Mouse (Mus musculus) mouse trophoblast stem cell (cell line): ENCODE measurements around the gene Gpr174.
"Not testable (repeated sequence)": the region's sequence is repeated elsewhere in the genome, so short reads cannot be mapped to it uniquely, and the experiment has no call there.

Experiments used
- in situ Hi-C, 2 experiments: fragments of 300-500 bp; cut with MseI, MboI; formaldehyde crosslinking; loops; 2 replicates in 1 of 2; 3 replicates in 1 of 2; pipeline ENCODE4 v1.15.1; 2025

Gene Gpr174

GRCm38 (mm10) chrX:107255486-107256227 lies at the start of gene Gpr174:
Gpr174 (plus strand) TSS chrX:107255878.
- in situ Hi-C loops: no loop called here

- in situ Hi-C loops: no loop called here
Observed at GRCm38 (mm10) chrX:107217577-107218090, 38.0 kb upstream of the Gpr174 start.

- in situ Hi-C loops: no loop called here
Observed at GRCm38 (mm10) chrX:107224846-107225245, 30.8 kb upstream of the Gpr174 start.

GRCm38 (mm10) chrX:107231214-107231613 lies 24.5 kb upstream of the Gpr174 start:
- in situ Hi-C loops: no loop called here

- in situ Hi-C loops: no loop called here
Observed at GRCm38 (mm10) chrX:107234655-107235054, 21.0 kb upstream of the Gpr174 start.

- in situ Hi-C loops: no loop called here
Observed at GRCm38 (mm10) chrX:107236461-107236860, 19.2 kb upstream of the Gpr174 start.

GRCm38 (mm10) chrX:107250390-107250789 lies 5.3 kb upstream of the Gpr174 start:
- in situ Hi-C loops: no loop called here

GRCm38 (mm10) chrX:107264619-107265018 lies 8.9 kb downstream of the Gpr174 start:
- in situ Hi-C loops: no loop called here

- in situ Hi-C loops: no loop called here
Observed at GRCm38 (mm10) chrX:107277606-107278005, 21.9 kb downstream of the Gpr174 start.

GRCm38 (mm10) chrX:107284211-107284610 lies 28.5 kb downstream of the Gpr174 start:
- in situ Hi-C loops: no loop called here

GRCm38 (mm10) chrX:107297861-107298260 lies 42.2 kb downstream of the Gpr174 start:
- in situ Hi-C loops: not testable (repeated sequence)

- in situ Hi-C loops: no loop called here
Observed at GRCm38 (mm10) chrX:107298761-107299160, 43.1 kb downstream of the Gpr174 start.

GRCm38 (mm10) chrX:107306492-107306891 lies 50.8 kb downstream of the Gpr174 start:
- in situ Hi-C loops: no loop called here

- in situ Hi-C loops: no loop called here
Observed at GRCm38 (mm10) chrX:107312533-107312932, 56.9 kb downstream of the Gpr174 start.

GRCm38 (mm10) chrX:107325697-107326381 lies 70.2 kb downstream of the Gpr174 start:
- in situ Hi-C loops: no loop called here

- in situ Hi-C loops: no loop called here
Observed at GRCm38 (mm10) chrX:107329849-107330248, 74.2 kb downstream of the Gpr174 start.

- in situ Hi-C loops: no loop called here
Observed at GRCm38 (mm10) chrX:107336609-107337008, 80.9 kb downstream of the Gpr174 start.

- in situ Hi-C loops: no loop called here
Observed at GRCm38 (mm10) chrX:107341980-107342379, 86.3 kb downstream of the Gpr174 start.
